Mouse (Mus musculus) telencephalon, adult 2 months (tissue): ENCODE results near the gene Gm20773.
"Not testable (repeated sequence)": the region's sequence is repeated elsewhere in the genome, so short reads cannot be mapped to it uniquely, and the experiment has no call there.

ENCODE experiments used
- DNase-seq: peaks from one replicate; pipeline ENCODE4 v3.0.0-alpha.2; 2011; ENCODE audit warnings: low read depth, low spot score

Gm20773 gene

GRCm38 (mm10) chrY:13493726-13494125, at the start of gene Gm20773:
Gene Gm20773, plus strand, starts transcription at chrY:13494026.
- not testable (repeated sequence) for DNase-seq

- not testable (repeated sequence) for DNase-seq
Measured at GRCm38 (mm10) chrY:13465479-13465878, 28.3 kb upstream of the Gm20773 start, which contains the start of gene Gm21866. Gene Gm21866, minus strand, starts transcription at chrY:13465579.
